Mouse (Mus musculus): ENCODE measurements at regions not wholly inside any gene's neighbourhood (a gene's known extent, or its start where the extent isn't known, plus 50 kb on each side); places are given as distances from the start of the nearest gene placed in this dataset.

DNA sequence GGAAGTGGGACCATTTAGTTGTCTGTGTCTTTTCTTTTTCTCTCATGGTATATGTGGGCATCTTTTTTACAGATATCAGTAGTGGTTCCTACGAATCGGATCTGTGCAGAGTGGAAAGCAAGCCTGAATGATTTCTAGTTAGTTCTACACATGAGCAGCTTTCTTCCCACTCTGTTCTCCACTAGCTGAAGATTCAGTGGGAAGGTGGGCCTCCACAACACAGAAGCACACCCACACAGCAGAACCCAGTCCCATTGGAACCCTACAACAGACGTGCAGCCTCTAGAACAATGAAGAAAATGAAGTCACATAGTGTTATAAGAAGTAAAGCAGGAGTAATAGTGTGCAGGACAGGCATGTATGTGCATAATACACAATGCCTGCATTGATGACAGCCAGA lies 425.0 kb upstream of the Atp10a start:
- TF ChIP-seq SIN3A (IDR thresholded peaks at IDR 0.05; ENCODE audit: low read length), result no peak
- no peak for TF ChIP-seq POLR2A (IDR thresholded peaks at IDR 0.05; ENCODE audit: low read depth, low read length)
